Mouse (Mus musculus) kidney, postnatal 0 days (tissue): ENCODE measurements at regions not wholly inside any gene's neighbourhood (a gene's known extent, or its start where the extent isn't known, plus 50 kb on each side); places are given as distances from the start of the nearest gene placed in this dataset.

ENCODE experiments used
- ATAC-seq: fragments of 200-750 bp; cut with Nextera tagmentation; replicated peaks from 2 replicates; pipeline ENCODE4 v1.8.0; 2017; ENCODE audit warnings: low read depth, moderate number of reproducible peaks, moderate TSS enrichment, moderate library complexity; ENCODE audit not compliant: low FRiP score
- DNase-seq: peaks from one replicate; pipeline ENCODE4 v3.0.0-alpha.2; 2016; ENCODE audit warnings: low spot score
- H3K27ac ChIP-seq: fragments of 300-500 bp; sonication (generic); 2 replicates; pipeline ENCODE4 v1.5.1; 2014; ENCODE audit warnings: mild to moderate bottlenecking
- H3K27me3 ChIP-seq: fragments of 300-500 bp; sonication (generic); 2 replicates; pipeline ENCODE4 v1.6.1; 2014; ENCODE audit warnings: low read length, mixed read lengths; ENCODE audit not compliant: insufficient read depth
- H3K36me3 ChIP-seq: fragments of 300-500 bp; sonication (generic); 2 replicates; pipeline ENCODE4 v1.6.1; 2014; ENCODE audit warnings: low read length, mixed read lengths; ENCODE audit not compliant: insufficient read depth
- H3K4me1 ChIP-seq: fragments of 300-500 bp; sonication (generic); replicated peaks from 2 replicates; pipeline ENCODE4 v1.6.1; 2014; ENCODE audit warnings: antibody characterized with exemption, low read length, mixed read lengths; ENCODE audit not compliant: insufficient read depth
- H3K4me2 ChIP-seq: fragments of 300-500 bp; sonication (generic); 2 replicates; pipeline ENCODE4 v1.6.1; 2014; ENCODE audit warnings: mild to moderate bottlenecking, low read length, moderate library complexity, mixed read lengths
- H3K4me3 ChIP-seq: fragments of 300-500 bp; sonication (generic); replicated peaks from 2 replicates; pipeline ENCODE4 v1.5.1; 2014; ENCODE audit warnings: low read depth, low read length
- H3K9ac ChIP-seq: fragments of 300-500 bp; sonication (generic); 2 replicates; pipeline ENCODE4 v1.6.1; 2014; ENCODE audit warnings: low read depth, low read length
- H3K9me3 ChIP-seq: fragments of 300-500 bp; sonication (generic); replicated peaks from 2 replicates; pipeline ENCODE4 v1.6.1; 2016; ENCODE audit warnings: low read length, inconsistent platforms, mixed read lengths
- CTCF ChIP-seq: IDR thresholded peaks from 2 replicates; pipeline ENCODE4 v1.5.1; 2016; ENCODE audit warnings: antibody characterized with exemption, low read depth, mild to moderate bottlenecking, moderate library complexity
- WGBS: fragments of 180-500 bp; shearing (Covaris S2); extraction: QIAGEN DNeasy Blood & Tissue Kit; methylation state at CpG from one replicate; pipeline ENCODE4 v1.1.7; 2014; 5-methylcytosine and 5-hydroxymethylcytosine counted together

GRCm38 (mm10) chr17:67552581-67553139, 79.9 kb downstream of the Lrrc30 start:
- H3K36me3 ChIP-seq = no peaks in the 10 kb centered on the region
- 0 out of 2 replicates have a peak overlapping the region, but pooled peaks have one; percentile 10 for H3K4me2 ChIP-seq
- H3K27ac ChIP-seq = no peak overlapping the region
- H3K4me1 ChIP-seq = no peaks in the 10 kb centered on the region
- no peak overlapping the region for H3K4me3 ChIP-seq
- no peaks in the 10 kb centered on the region for H3K27me3 ChIP-seq
- DNase-seq (peak; percentile 56), ATAC-seq (no peak)
- no peak for TF ChIP-seq CTCF
- no peak overlapping the region for H3K9ac ChIP-seq
- H3K9me3 ChIP-seq = no peaks in the 10 kb centered on the region
- WGBS = 52% methylated on average over 21 of the region's 21 CpGs

- no peak overlapping the region for H3K4me3 ChIP-seq
- no peak overlapping the region for H3K4me2 ChIP-seq
- H3K4me1 ChIP-seq = no peaks in the 10 kb centered on the region
- DNase-seq (no peak), ATAC-seq (no peak)
- WGBS = 35% methylated on average over 11 of the region's 11 CpGs
- no peaks in the 10 kb centered on the region for H3K9me3 ChIP-seq
- no peaks in the 10 kb centered on the region for H3K27me3 ChIP-seq
- no peak for TF ChIP-seq CTCF
- no peaks in the 10 kb centered on the region for H3K36me3 ChIP-seq
- no peak overlapping the region for H3K9ac ChIP-seq
- H3K27ac ChIP-seq = no peak overlapping the region
Observed at GRCm38 (mm10) chr17:67548966-67549700, 83.4 kb downstream of the Lrrc30 start.

GRCm38 (mm10) chr17:67544410-67544809, 88.1 kb downstream of the Lrrc30 start:
- Histone ChIP-seq H3K4me2 (no peak overlapping the region), H3K4me3 (no peak overlapping the region), H3K27ac (no peak overlapping the region), H3K9me3 (no peaks in the 10 kb centered on the region), H3K36me3 (no peaks in the 10 kb centered on the region), H3K9ac (no peak overlapping the region), H3K27me3 (no peaks in the 10 kb centered on the region), H3K4me1 (no peaks in the 10 kb centered on the region)
- DNase-seq (no peak), ATAC-seq (peak; percentile 54; the same call in 1 of the 2 replicates)
- TF ChIP-seq CTCF = no peak
- 33% methylated on average over 7 of the region's 7 CpGs for WGBS

- H3K9me3 ChIP-seq = no peaks in the 10 kb centered on the region
- ATAC-seq = no peak
- DNase-seq = no peak
- no peak for TF ChIP-seq CTCF
- H3K4me1 ChIP-seq = no peaks in the 10 kb centered on the region
- H3K9ac ChIP-seq = no peak overlapping the region
- no peaks in the 10 kb centered on the region for H3K27me3 ChIP-seq
- H3K27ac ChIP-seq = no peak overlapping the region
- no peak overlapping the region for H3K4me2 ChIP-seq
- H3K4me3 ChIP-seq = no peak overlapping the region
- no peaks in the 10 kb centered on the region for H3K36me3 ChIP-seq
Observed at GRCm38 (mm10) chr17:67532331-67532730, 100.2 kb downstream of the Lrrc30 start.

GRCm38 (mm10) chr17:67520848-67521411, 111.6 kb downstream of the Lrrc30 start:
- WGBS = 64% methylated on average over 8 of the region's 8 CpGs
- Histone ChIP-seq H3K4me3 (no peak overlapping the region), H3K4me2 (no peak overlapping the region), H3K9me3 (no peaks in the 10 kb centered on the region), H3K27me3 (no peaks in the 10 kb centered on the region), H3K36me3 (no peaks in the 10 kb centered on the region), H3K27ac (no peak overlapping the region), H3K9ac (no peak overlapping the region), H3K4me1 (no peaks in the 10 kb centered on the region)
- ATAC-seq = no peak
- TF ChIP-seq CTCF = no peak
- DNase-seq = peak; percentile 36

- no peak overlapping the region for H3K4me3 ChIP-seq
- H3K27ac ChIP-seq = peak overlapping the region; percentile 73
- H3K4me1 ChIP-seq = 0 out of 2 replicates have a peak, but pooled peaks cover 6% of the 10 kb centered on the region
- TF ChIP-seq CTCF = no peak
- 71% methylated on average over 7 of the region's 7 CpGs for WGBS
- no peaks in the 10 kb centered on the region for H3K36me3 ChIP-seq
- DNase-seq = no peak
- H3K9ac ChIP-seq = no peak overlapping the region
- no peaks in the 10 kb centered on the region for H3K27me3 ChIP-seq
- H3K4me2 ChIP-seq = no peak overlapping the region
- no peak for ATAC-seq
- H3K9me3 ChIP-seq = no peaks in the 10 kb centered on the region
Observed at GRCm38 (mm10) chr17:67515601-67516147, 116.8 kb downstream of the Lrrc30 start.
